Mouse (Mus musculus) adrenal gland, adult (tissue): Measurements from ENCODE around the gene 2200002J24Rik.

Experiments
- DNase-seq, 2 experiments: peaks; one replicate each; pipeline ENCODE4 v3.0.0; 2022 to 2023; ENCODE audit warnings: low spot score in 1 of 2; ENCODE audit not compliant: inconsistent age in 2 of 2

Gene 2200002J24Rik

GRCm38 (mm10) chr7:30698589-30698988 lies at the start of gene 2200002J24Rik:
Gene 2200002J24Rik, plus strand, starts transcription at chr7:30698926.
- DNase-seq, result peak; percentile 89 to 94

- DNase-seq, result peak; percentile 99
These were observed 48.9 kb upstream of the 2200002J24Rik start, which contains the start of gene Rbm42 for GRCm38 (mm10) chr7:30649591-30650540. Gene Rbm42, minus strand, starts transcription at chr7:30650317.

GRCm38 (mm10) chr7:30664529-30665200 lies 34.1 kb upstream of the 2200002J24Rik start, which contains the start of gene Haus5:
Gene Haus5, minus strand, starts transcription at chr7:30664994.
- peak; percentile 90 to 96 for DNase-seq

- DNase-seq, result peak in 1 of 2 experiments; percentile 24
These were observed 33.4 kb upstream of the 2200002J24Rik start for GRCm38 (mm10) chr7:30665321-30665720.

- DNase-seq, result peak in 1 of 2 experiments; percentile 41
These were observed 29.5 kb upstream of the 2200002J24Rik start for GRCm38 (mm10) chr7:30669229-30669628.

- DNase-seq, result no peak
These were observed 27.2 kb upstream of the 2200002J24Rik start, which contains the start of gene Pmis2 for GRCm38 (mm10) chr7:30671480-30671879. Gene Pmis2, minus strand, starts transcription at chr7:30671605.

GRCm38 (mm10) chr7:30678263-30678975 lies 20.3 kb upstream of the 2200002J24Rik start:
- DNase-seq, result peak; percentile 90 to 95

GRCm38 (mm10) chr7:30681897-30682296 lies 16.8 kb upstream of the 2200002J24Rik start:
- peak; percentile 60 to 78 for DNase-seq

- DNase-seq, result no peak
These were observed 15.3 kb upstream of the 2200002J24Rik start for GRCm38 (mm10) chr7:30683425-30683824.

GRCm38 (mm10) chr7:30688325-30688724 lies 10.4 kb upstream of the 2200002J24Rik start:
- DNase-seq, result no peak

GRCm38 (mm10) chr7:30698101-30698500 lies 625 bp upstream of the 2200002J24Rik start:
- peak in 1 of 2 experiments; percentile 80 for DNase-seq

GRCm38 (mm10) chr7:30706214-30706882 lies 7.6 kb downstream of the 2200002J24Rik start:
- peak; percentile 89 for DNase-seq

- DNase-seq, result peak in 1 of 2 experiments; percentile 61
These were observed 8.7 kb downstream of the 2200002J24Rik start for GRCm38 (mm10) chr7:30707441-30707840.

GRCm38 (mm10) chr7:30711942-30712341 lies 13.2 kb downstream of the 2200002J24Rik start, which contains the start of gene Atp4a:
Gene Atp4a, plus strand, starts transcription at chr7:30712209.
- DNase-seq, result no peak

- DNase-seq, result peak; percentile 95 to 97
These were observed 18.4 kb downstream of the 2200002J24Rik start for GRCm38 (mm10) chr7:30717006-30717715.

GRCm38 (mm10) chr7:30717716-30718046 lies 19.0 kb downstream of the 2200002J24Rik start:
- no peak for DNase-seq

- DNase-seq, result no peak
These were observed 20.9 kb downstream of the 2200002J24Rik start for GRCm38 (mm10) chr7:30719669-30720068.

GRCm38 (mm10) chr7:30721286-30721685 lies 22.6 kb downstream of the 2200002J24Rik start:
- DNase-seq, result no peak

- no peak for DNase-seq
These were observed 24.7 kb downstream of the 2200002J24Rik start for GRCm38 (mm10) chr7:30723274-30723953.
